Mouse (Mus musculus) forebrain, embryonic 14.5 days (tissue): ENCODE results near the gene Glipr1l1. TPM values are rescaled to one million over a fixed set of nuclear protein-coding genes. Genes with fewer than 3 reads are reported as not detected.
"Not testable (repeated sequence)": the region's sequence is repeated elsewhere in the genome, so short reads cannot be mapped to it uniquely, and the experiment has no call there.

Experiments
- ATAC-seq: fragments of 200-750 bp; cut with Nextera tagmentation; 2 replicates; pipeline ENCODE4 v1.8.0; 2017; ENCODE audit warnings: mild to moderate bottlenecking, moderate library complexity
- DNase-seq: peaks from one replicate; pipeline ENCODE4 v3.0.0-alpha.2; 2015; ENCODE audit warnings: low spot score
- H3K27ac ChIP-seq: fragments of 300-500 bp; sonication (generic); 2 replicates; pipeline ENCODE4 v1.5.1; 2014; ENCODE audit warnings: low read depth, mild to moderate bottlenecking, control low read depth, low read length, moderate library complexity
- H3K27me3 ChIP-seq: fragments of 300-500 bp; sonication (generic); replicated peaks from 2 replicates; pipeline ENCODE4 v1.6.1; 2014; ENCODE audit warnings: low read length, control low read depth, mixed read lengths; ENCODE audit not compliant: control insufficient read depth, insufficient read depth
- H3K36me3 ChIP-seq: fragments of 300-500 bp; sonication (generic); 2 replicates; pipeline ENCODE4 v1.6.1; 2014; ENCODE audit warnings: low read length, control low read depth; ENCODE audit not compliant: control insufficient read depth, insufficient read depth
- H3K4me1 ChIP-seq: fragments of 300-500 bp; sonication (generic); 2 replicates; pipeline ENCODE4 v1.6.1; 2014; ENCODE audit warnings: antibody characterized with exemption, low read length, control low read depth; ENCODE audit not compliant: control insufficient read depth, insufficient read depth
- H3K4me2 ChIP-seq: fragments of 300-500 bp; sonication (generic); 2 replicates; pipeline ENCODE4 v1.6.1; 2014; ENCODE audit warnings: mild to moderate bottlenecking, control low read depth, low read length
- H3K4me3 ChIP-seq: fragments of 300-500 bp; sonication (generic); 2 replicates; pipeline ENCODE4 v1.5.1; 2014; ENCODE audit warnings: low read depth, low read length, control low read depth
- H3K9ac ChIP-seq: fragments of 300-500 bp; sonication (generic); 2 replicates; pipeline ENCODE4 v1.6.1; 2014; ENCODE audit warnings: mild to moderate bottlenecking, low read length, control low read depth, moderate library complexity
- H3K9me3 ChIP-seq: fragments of 300-500 bp; sonication (generic); replicated peaks from 2 replicates; pipeline ENCODE4 v1.6.1; 2016; ENCODE audit warnings: low read length, control low read depth, mixed read lengths; ENCODE audit not compliant: control insufficient read depth
- WGBS: fragments of 180-500 bp; shearing (Covaris S2); extraction: QIAGEN DNeasy Blood & Tissue Kit; methylation state at CpG from one replicate; pipeline ENCODE4 v1.1.7; 2014; 5-methylcytosine and 5-hydroxymethylcytosine counted together
- polyA plus RNA-seq: library from polyadenylated mRNA; unstranded; fragments of >200 nt; fragmentation: Nextera tagmentation; extraction: Ambion mirVana; gene quantifications from 2 replicates; pipeline ENCODE4 v1.2.1, GENCODE M21; 2014

Gene Glipr1l1
- polyA plus RNA-seq, 1 experiment from 2014 or later, result not detected

DNA sequence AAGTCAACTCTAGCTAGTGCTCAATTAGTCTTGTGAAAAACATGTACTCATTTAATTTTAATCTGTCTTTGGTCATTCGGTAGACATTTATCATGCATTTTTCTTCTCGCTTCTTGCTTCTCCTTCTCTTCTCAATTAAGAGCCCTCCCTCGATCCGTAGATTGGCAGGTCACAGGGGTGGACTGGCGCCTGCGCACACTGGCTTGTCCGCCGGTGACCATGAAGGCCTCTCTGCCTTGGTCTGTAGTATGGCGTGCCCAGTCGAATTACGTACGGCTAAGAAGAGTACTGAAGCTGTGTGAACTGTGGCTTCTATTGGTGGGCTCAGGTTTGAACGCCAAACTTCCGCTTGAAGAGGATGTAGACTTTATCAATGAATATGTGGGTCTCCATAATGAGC, 23.2 kb downstream of the Glipr1l1 start, which contains the start of gene Glipr1l2:
Gene Glipr1l2 (plus strand): TSS at position 198 of the 400 bp plus-strand sequence.
- Histone ChIP-seq H3K36me3 (no peaks in the 10 kb centered on the region), H3K27ac (no peak within 1 kb of the TSS), H3K9ac (no peak within 1 kb of the TSS), H3K9me3 (no peaks in the 10 kb centered on the region), H3K27me3 (no peaks in the 10 kb centered on the region), H3K4me1 (no peaks in the 10 kb centered on the region), H3K4me3 (no peak within 1 kb of the TSS), H3K4me2 (no peak within 1 kb of the TSS)
- no peak for DNase-seq
- ATAC-seq, result no peak
- WGBS, result 95% methylated on average over 14 of the region's 14 CpGs

DNA sequence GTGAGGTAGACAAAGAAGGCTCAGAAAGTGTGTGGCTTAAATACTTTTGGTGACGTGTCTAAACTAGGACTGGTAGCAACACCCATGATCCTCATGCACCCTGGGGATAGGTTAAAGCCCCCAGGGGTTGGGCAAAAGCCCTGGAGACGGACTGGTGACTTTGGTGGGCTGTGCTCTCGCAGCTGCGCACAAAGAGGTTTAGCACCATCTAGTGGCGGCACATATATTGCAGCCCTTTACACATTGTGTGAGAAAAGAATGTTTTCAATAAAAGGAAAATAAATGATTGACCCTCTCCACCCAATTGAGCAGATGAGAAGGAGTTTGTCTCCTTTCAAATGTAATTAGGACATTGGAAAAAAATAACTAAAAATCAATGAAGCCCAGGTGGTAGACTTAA, 45.8 kb downstream of the Glipr1l1 start:
- H3K4me2 ChIP-seq, H3K4me3 ChIP-seq, H3K9me3 ChIP-seq, H3K36me3 ChIP-seq, ATAC-seq, H3K9ac ChIP-seq, H3K4me1 ChIP-seq, H3K27ac ChIP-seq, H3K27me3 ChIP-seq: not testable (repeated sequence)
- peak; percentile 54 for DNase-seq
- 7% methylated on average over 5 of the region's 5 CpGs for WGBS

DNA sequence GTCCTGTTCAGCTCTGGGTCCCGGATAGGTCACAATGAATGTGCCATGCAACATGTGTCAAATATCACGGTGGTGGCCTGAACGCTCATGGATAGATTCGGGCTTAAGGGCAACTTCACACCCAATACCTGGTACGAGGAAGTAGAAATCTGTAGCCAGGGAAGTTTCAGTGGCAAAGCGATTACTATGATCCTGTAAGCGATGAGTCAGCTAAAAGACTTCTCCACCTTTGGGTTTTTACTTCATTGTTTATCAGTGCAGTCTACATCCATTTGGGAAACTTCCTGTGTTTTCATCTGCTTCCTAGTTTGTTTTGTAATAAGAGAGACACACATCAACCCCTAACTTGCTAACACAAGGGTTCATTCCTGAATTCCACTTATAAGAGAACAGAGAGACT, 50.4 kb downstream of the Glipr1l1 start:
- Histone ChIP-seq H3K4me2 (no peak overlapping the region), H3K27ac (no peak overlapping the region), H3K27me3 (no peaks in the 10 kb centered on the region), H3K9ac (no peak overlapping the region), H3K4me3 (no peak overlapping the region), H3K4me1 (no peaks in the 10 kb centered on the region), H3K36me3 (no peaks in the 10 kb centered on the region), H3K9me3 (no peaks in the 10 kb centered on the region)
- ATAC-seq, result no peak
- DNase-seq, result no peak
- WGBS, result 94% methylated on average over 7 of the region's 7 CpGs

DNA sequence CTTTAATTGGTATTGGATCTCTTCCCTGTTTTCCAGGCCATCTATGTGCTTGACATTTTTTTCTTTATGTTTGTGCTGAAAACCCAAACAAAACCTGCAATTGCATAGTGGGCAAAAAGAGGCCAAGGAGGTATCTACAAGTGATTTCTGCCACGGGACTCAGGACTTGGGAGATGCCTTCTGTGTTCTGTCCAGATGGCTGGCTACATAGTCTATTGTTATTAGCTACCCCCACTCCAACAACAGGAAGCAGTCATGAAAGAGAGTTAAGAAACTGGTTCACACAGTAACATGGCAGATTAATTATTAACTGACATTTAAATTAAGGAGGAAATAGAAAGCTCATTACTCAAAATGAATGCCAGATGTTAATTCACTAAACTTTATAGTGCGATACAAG, 65.1 kb downstream of the Glipr1l1 start:
- peak; percentile 40; the same call in 1 of the 2 replicates for ATAC-seq
- DNase-seq, result not testable (repeated sequence)

DNA sequence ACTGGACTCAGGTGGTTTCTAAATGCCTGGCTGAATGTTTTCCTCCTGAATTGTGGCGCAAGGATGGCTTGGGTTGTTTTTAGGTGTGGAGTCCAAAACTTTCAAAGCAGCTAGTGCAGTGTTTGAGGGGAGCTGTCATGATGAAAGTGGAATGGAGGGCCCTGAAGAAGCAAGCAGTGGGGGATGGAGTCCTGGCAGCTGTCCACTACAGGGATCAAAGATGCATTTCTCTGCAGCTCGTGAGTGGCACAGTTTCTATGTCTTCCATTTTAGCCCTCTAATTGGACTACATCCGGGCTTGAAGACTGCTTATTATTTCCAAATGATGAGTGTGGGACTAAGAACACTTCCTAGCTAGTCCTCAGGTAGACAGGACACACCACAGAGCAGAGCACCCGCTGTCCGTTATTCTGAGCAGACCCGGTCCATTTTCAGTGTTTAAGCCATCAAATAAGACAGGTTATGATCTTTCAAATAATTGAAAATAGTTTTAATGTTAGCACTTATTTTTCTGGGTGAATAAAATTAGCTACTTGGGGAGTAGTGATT, 67.8 kb downstream of the Glipr1l1 start:
- H3K36me3 ChIP-seq, H3K4me2 ChIP-seq, H3K9me3 ChIP-seq, H3K27me3 ChIP-seq, H3K9ac ChIP-seq, H3K27ac ChIP-seq, H3K4me3 ChIP-seq, H3K4me1 ChIP-seq: not testable (repeated sequence)
- peak; percentile 20 for DNase-seq
- WGBS, result 54% methylated on average over 6 of the region's 6 CpGs
- ATAC-seq, result peak; percentile 63; the same call in 1 of the 2 replicates

More for the DNA sequence above, 65.1 kb downstream of the Glipr1l1 start:
- not testable (repeated sequence) for H3K9ac ChIP-seq, H3K4me1 ChIP-seq, H3K4me2 ChIP-seq, H3K4me3 ChIP-seq, H3K36me3 ChIP-seq, H3K9me3 ChIP-seq, H3K27me3 ChIP-seq, H3K27ac ChIP-seq
- 27% methylated on average over 2 of the region's 2 CpGs for WGBS

Other genes with a start within 250 kb of the Glipr1l1 start
- gene Krr1, start 87.5 kb upstream of the Glipr1l1 start, polyA plus RNA-seq, result 57.3 and 62.1 TPM in 2 replicates
- gene Glipr1, start 57.6 kb upstream of the Glipr1l1 start, polyA plus RNA-seq, result 0.25 and 0.88 TPM in 2 replicates
- not detected in 2 replicates for gene Glipr1l2, start 23.2 kb downstream of the Glipr1l1 start, polyA plus RNA-seq
- gene Glipr1l3, start 100.1 kb downstream of the Glipr1l1 start, polyA plus RNA-seq, result 0.66 TPM in 1 of 2 replicates, not detected in the other
- 0.22 and 0.58 TPM in 2 replicates for gene Caps2, start 103.4 kb downstream of the Glipr1l1 start, polyA plus RNA-seq
- 3.5 and 4.4 TPM in 2 replicates for gene Kcnc2, start 210.9 kb downstream of the Glipr1l1 start, polyA plus RNA-seq